Mouse (Mus musculus): Measurements from ENCODE around the gene Adamts12.

The Adamts12 gene

DNA sequence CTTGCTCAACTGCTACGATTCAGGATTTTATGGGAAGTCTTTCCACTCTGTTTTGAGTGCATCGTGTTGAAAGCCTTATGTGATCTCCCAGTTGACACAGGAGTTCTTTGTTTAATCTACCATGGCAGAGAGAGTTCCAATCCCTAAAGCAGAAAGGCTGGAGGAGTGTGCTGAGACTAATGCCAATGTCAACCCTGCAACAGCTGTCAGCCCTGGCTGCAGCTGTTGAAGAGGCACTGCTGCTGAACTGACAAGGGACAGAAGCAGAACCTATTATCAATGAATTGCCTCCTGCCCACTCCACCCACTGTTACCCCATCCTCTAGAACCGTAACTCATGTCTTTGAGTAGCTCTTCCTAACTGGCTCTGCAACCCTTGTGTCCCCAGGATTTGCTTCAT lies 101.3 kb downstream of the Adamts12 start:
- no peak for DNase-seq (ENCODE audit: low read depth)

DNA sequence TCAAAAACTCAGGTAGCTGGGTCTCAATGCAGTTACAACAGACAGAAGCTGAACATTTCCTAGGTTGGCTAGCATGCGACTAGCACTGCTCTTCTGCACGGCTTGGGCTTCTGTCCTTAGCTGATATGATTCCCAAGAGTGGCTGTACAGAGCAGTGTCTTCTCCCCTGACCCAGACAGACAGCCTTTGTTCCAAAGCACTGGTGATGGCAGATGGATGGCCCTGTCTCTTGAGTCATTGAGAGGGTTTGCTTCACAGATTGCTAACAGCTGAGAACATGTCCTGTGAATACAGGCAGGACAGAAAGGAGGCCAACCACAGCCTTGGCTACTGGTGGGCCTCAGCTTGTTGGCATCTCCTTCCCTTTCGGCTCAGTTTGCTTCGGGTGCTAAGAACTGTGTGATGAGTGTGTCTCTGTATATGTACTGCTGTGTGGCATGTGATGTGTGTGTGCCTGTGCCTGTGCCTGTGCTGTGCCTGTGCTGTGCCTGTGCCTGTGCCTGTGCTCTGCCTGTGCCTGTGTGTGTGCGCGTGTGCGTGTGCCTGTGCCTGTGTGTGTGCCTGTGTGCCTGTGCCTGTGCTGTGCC lies 109.4 kb downstream of the Adamts12 start:
- no peak for DNase-seq (ENCODE audit: low read depth)

DNA sequence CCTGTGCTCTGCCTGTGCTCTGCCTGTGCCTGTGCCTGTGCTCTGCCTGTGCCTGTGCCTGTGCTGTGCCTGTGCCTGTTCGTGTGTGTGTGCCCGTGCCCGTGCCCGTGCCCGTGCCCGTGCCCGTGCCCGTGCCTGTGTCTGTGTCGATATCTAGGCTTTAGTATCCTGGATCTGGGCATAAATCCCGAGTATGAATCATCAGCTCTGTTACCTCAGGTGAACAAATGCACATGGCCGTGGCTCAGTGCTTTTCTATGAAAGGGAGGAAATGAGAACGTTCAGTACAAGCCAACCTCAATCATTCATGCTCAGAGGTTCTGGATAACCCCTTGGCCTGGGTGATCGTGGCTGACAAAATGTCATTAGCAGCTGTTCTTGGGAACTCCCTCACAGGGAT lies 110.3 kb downstream of the Adamts12 start:
- no peak for DNase-seq (ENCODE audit: low read depth)

DNA sequence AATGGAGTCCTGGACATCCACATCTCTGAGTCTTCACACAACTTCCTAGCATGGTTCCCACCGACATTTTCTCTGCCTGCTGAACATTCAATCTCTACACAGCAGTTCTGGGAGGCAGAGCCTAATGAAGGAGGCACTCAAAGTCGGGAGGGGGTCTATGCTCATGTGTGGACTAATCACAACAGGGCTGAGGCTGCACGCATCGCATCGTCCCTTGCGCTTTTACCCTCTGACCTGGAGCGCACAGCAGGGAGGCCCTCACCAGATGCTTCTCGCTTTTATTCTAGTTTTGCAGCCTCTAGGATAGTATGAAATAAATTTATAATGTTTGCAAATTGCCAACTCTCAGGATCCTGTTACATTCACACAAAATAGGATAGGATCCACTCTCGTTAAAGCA lies 112.9 kb downstream of the Adamts12 start:
- no peak for DNase-seq (ENCODE audit: low read depth)

DNA sequence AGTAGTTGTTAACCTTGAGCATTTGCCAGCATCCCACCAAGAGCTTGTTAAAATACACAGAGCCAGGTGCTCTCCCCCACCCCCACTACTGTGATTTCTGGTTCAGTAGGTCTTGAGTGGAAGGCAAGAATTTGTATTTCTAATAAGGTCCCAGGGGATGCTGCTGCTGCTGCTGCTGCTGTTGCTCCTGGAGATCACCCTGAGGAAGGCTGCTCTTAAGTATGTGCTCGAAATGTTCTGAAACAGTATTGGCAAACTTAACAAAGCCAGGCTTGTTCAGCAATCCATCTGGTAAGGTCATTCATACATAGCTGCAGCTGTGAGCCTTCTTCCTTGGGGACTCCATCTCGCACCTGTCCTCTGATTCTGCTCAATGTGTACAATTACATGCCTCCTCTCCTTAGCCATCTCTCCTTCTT lies 115.2 kb downstream of the Adamts12 start:
- DNase-seq (ENCODE audit: low read depth): no peak

DNA sequence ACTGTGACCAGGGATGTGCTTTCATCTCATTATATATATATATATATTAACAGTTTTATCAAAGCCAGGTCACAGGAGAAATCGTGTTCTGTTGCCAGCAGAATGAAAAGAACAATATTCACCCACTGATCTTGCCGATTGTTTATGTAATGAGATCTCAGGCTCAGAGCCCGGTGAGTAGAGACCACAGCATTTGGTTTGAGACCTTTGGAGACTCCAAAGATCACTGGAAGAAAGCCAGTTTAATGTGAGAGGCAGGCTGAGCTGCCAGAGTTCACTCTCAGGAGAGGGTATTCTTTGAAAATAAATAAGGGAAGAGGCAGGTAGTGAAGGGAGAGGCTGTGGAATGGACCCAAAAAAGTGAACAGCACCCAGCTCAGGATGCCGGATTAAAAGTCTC lies 122.1 kb downstream of the Adamts12 start:
- no peak for DNase-seq (ENCODE audit: low read depth)

DNA sequence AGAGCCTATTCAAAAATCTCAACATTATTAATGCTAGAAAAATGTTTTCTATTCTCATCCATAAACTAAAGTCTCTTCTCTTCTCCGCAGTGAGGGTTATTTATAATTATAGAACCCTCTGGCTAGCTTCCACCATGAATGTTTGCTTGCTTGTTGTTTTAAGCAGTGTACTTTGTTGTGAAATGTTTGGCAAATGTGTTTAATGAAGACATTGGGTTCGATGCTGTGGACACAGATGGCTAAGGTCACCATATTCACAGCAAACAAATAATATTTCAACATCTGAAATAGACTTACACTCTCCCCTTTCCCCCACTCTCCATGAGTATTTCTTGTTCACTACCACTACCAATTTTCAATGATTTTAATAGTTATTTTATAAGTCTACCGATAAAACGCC lies 125.9 kb downstream of the Adamts12 start:
- DNase-seq (ENCODE audit: low read depth): no peak

DNA sequence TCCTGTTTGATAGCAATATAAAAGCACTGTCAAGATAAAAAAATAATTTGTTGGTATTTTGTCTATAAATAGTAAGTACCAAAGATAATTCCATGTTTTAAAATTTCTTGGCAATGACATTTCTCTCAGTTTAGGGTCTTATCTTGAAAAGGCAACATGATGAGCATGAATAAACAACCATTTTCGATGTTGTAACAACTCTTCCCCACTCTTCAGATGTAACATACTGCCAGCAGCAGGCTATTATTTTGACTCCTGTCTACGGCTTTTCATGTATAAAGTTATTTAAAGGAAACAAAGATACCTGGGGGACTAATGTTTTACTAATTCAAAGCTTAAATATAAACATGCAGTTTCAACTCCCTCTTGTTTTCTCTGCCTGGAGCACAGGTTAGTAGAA lies 128.2 kb downstream of the Adamts12 start:
- DNase-seq (ENCODE audit: low read depth): no peak

DNA sequence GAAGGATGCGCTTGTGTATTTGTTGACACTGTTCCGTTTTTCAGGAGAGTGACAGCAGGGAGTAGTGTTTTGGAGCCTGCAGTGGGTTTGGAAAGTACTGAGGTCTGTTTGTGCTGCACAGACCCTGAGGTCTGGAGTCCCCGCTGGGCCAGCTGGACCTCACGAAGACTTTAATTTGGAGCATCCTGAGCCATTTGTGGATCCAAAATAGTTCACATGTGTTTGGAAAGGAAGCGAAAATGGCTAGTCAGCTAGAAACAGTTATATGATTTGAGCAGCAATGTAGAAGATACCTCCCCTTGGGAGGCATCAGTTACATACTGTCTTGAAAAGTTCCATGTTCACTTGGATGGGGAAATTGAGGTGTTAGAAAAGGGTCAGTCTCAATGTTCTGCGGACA lies 132.5 kb downstream of the Adamts12 start:
- no peak for DNase-seq (ENCODE audit: low read depth)

DNA sequence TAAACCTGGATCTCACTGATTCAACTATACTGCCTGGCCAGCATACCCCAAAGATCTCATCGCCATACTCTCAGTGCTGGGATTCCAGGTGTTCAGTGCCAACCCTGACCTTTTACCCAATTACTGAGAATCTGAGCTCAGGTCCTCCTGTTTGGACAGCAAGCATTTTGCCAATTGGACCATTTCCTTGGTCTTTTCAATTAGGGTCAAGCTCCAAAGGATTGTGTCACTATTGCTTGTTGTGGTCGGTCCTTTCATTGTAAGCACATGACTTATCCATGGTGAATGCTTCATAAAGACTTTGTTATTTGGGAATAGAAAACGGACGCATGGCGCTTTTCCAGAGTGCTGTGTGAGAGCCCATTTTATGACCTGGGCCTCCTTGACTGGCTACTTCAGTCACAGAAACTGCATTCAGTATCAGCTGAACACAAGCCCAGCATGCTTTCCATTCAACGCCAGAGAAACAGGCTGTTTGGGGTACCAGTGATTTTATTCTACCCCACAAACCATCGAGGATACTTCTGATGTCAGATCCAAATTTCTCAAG lies 133.7 kb downstream of the Adamts12 start:
- no peak for DNase-seq (ENCODE audit: low read depth)

DNA sequence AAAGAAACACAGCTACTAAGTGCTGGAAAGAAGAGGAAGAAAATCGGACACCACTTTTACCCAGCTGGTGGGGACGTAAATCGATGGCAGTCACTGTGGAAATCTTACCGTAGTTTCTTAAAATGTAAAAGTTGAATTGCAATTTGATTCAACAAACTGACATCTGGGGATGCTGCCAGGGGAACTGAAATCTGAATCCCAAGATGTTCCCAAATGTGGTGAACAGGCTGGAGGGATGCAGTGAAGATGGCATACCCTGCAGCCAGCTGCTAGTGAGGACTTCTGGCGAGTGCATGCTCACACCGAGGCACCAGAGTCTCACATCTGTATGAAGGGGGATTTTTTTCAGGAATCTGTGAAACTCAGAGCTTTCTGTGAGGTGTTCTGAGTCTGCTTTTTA lies 138.5 kb downstream of the Adamts12 start:
- no peak for DNase-seq (ENCODE audit: low read depth)

DNA sequence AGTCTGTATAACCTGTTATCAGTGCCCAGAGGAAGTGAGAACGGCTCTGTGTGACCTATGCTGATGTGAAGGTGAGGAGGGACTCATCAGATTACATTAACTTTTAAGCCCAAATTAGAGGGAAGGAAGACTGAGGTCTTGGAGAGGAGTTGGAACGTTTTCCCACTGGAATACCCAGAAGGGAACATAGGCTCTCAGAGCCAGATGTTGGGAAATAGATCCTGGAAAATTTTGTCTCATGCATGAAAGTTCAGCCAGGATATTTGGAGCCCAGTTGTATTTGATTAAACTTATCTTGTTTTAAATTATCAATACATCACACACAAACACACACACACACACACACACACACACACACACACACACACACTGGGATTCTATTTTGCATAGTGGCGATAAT lies 140.3 kb downstream of the Adamts12 start:
- no peak for DNase-seq (ENCODE audit: low read depth)

DNA sequence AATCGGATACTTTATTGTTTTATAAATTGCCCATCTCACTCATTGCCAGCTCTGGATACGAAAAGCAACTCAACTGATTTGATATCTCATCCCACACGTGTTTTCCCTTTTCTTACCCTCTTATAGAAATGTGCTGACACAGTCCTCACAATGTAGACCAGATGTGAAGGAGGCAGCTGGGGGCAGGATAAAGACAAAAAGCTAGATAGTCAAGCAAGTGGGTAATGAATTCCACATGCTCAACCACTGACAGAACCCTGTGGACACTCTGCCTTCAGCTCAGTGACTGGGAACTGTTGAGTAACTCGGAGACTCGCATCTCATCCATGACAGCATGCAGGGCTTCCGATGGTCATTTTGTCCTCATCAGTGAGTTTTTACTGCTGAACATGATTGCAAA lies 146.4 kb downstream of the Adamts12 start:
- no peak for DNase-seq (ENCODE audit: low read depth)

DNA sequence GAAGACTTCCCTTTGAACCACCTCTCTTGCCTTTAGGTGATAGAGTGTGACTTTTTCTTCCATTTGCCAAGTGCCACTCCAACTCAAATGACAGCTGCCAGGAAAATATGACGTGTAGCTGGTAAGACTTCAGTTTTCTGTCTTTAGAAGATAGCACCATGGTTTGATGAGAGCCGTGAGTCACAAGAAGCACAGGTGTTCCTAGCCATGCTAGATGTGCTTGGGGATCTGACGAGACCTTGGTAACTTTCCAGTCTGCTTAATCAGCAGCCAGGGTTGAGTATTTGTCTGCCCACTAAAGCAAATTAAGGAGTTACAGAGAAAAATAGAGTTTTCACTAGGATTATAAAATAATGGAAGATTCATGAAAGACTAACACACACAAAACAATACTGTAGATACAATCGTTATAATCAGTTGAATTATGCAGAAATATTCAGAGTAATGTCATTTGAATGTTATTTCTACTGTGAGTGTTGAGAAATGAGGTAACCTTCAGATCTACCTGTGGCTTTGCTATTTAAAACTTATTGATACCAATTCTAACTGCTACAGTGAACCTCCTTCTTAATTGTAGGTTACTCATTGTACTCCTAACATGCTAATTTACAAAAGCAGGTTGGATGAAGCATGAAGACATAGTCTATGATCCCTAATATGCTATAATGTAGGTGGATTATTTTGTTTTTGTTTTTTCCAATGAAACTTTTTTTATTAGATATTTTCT lies 169.5 kb downstream of the Adamts12 start:
- DNase-seq (ENCODE audit: low read depth): no peak

DNA sequence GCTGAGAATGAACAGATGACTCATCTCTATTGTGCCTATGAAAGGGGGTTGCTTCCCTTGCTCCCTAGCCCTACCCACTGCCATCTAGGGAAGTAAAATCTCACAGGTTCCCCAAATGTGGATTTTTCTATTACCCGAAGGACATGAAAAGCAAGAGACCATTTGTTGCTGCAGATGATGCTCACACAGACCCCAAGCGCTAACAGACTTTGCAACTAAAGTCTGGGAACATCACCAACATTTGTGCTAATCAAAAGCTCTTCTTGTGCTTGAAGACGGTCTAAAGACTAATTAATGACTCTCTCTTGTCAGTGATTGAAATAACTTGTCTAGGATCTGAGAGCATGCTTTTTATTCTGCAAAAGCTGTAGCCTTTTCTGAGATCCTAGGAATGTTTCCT lies 175.8 kb downstream of the Adamts12 start:
- peak; percentile 2 for DNase-seq (ENCODE audit: low read depth)

DNA sequence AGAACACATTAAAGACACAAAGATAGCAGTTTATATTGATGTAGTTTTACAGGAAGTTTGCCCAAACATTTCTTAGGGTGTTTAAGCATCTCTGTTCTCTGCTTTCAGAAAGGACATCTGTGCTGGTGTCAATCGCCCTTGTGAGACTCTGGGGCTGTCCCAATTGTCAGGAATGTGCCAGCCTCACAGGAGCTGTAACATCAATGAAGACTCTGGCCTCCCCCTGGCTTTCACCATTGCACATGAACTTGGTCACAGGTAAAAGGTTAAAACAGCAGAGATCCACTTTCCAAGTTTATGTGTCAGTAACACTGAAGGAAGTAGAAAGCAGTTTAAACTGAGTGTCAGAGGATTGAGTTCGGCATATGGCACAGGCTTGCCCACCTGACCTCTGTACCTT lies 176.7 kb downstream of the Adamts12 start:
- no peak for DNase-seq (ENCODE audit: low read depth)

DNA sequence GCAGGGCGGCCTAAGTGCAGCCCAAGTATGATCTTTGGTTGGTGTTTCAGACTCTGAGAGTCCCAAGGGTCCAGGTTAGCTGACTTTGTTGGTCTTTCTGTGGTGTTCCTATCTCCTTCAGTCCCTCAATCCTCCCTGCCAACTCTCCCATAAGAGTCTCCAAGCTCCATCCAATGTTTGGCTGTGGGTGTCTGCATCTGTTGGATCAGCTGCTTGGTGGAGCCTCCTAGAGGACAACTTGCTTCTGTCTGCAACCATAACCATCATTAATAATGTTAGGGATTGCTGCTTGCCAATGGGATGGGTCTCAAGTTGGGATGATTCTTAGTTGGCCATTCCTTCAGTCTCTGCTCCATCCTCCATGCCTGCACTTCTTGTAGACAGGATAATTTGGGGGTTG lies 181.8 kb downstream of the Adamts12 start:
- no peak for DNase-seq (ENCODE audit: low read depth)

DNA sequence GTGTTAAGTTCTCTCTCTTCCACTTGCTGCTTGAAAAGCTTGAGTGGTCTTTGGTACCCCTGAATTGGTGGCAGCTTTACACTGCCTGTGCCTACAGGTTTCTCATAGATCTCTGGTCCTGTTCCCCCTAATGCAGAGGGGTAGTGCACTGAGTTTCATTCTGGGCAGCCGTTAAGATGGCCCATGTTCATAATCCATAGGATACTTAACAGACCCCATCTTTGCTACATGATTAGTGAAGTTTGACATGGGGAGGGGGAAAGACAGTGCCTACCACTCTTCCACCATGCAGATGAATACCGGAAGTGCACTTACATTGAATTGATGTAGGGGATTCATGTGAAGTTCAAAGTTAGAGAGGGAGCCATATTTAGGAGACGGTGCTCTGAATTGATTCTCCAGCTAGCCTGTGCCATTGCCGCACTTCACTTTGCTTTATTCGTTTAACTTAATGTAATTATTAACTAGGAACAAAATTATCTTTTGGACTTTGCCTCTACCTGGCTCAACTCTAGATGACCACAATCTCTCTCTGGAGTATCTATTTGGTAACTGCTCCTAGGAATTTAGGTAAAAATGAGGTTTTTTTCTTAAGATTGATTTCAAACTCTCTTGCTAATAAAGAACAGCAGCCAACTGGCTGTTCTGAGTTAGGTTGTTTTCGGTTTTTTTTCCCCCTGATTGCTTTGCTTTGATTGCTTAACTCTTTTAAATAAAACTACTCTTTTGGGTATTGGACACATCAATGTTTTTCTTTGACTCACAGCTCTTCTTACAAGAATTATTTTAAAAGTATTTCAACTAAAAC lies 214.9 kb downstream of the Adamts12 start:
- no peak for DNase-seq (ENCODE audit: low read depth)

DNA sequence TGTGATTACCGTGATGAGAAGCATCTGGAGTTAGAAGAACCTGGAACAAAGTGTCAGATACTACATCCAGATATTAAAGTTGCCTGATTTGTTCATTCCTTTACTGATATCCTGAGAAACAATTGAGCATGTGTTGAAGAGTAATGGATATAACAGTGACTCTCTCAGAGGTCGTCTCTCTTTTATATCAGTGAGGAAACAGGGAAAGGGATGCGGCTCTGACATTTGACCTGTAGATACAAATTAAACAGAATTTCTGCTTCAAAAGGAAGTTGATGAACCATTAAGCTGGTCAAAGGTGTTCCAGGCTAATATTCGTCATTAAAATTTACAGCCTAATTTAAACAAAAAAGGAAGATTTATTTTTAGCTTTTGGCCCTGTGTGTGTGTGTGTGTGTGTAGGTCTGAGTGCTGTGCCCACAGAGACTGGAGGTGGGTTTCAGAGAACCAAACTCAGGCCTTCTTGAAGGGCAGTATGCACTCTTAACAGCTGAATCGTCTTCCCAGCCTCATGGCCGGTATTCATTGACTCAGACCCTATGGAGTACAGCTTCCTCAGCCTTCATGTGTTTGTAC lies 216.2 kb downstream of the Adamts12 start:
- DNase-seq (ENCODE audit: low read depth): no peak

DNA sequence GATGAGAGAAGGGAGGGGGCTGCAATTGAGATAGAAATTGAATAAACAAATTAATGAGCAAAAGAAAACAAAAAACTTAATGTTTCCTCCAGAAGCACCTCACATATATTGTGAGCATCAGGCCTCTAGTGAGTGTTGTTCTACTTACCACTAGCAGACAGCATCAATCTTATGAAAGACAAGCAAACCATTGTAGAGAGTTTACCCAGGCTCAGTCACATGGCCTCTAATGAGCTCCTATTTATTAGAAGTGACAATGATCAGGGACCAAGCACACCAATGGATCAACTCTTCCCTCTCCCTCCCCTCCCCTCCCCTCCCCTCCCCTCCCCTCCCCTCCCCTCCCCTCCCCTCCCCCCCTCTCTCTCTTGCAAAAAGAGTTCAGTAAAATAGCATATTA lies 218.6 kb downstream of the Adamts12 start:
- DNase-seq (ENCODE audit: low read depth): no peak

DNA sequence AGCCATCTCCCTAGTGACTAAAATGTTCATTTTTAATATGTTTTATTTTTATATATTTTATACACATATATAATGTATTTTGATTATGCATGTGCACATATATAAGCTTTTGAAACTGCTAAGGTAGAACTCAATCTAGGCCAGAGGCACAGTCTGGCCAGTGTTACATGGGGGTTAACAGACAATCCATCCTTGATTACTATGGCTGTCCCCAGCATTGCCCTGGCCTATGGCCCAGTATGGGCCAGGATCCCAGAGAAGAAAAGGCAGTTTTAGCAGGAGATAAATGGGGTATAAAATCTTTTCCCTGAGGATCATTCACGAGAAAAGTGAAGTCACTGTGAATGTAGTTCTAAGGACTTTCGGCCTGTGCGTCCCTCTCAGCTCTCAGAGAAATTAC lies 223.2 kb downstream of the Adamts12 start:
- no peak for DNase-seq (ENCODE audit: low read depth)

DNA sequence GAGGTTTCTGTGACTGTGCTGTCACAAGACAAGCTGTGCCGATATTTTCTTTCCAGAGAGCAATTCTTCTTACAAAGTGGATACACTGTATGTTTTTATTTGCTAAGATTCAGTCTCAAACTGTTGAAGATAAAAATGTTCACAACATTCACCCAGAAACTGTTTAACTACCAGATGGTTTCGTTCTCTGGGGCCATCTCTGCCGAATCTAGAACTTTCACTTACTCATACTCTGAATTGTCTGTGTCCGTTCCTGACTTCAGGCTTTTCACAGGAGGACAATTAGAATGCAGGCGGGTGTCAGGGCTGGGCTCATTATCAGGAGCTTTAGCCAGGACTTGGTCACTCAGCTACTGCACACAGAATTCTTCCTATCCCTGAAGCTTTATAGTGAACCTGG lies 227.7 kb downstream of the Adamts12 start:
- DNase-seq (ENCODE audit: low read depth): no peak

DNA sequence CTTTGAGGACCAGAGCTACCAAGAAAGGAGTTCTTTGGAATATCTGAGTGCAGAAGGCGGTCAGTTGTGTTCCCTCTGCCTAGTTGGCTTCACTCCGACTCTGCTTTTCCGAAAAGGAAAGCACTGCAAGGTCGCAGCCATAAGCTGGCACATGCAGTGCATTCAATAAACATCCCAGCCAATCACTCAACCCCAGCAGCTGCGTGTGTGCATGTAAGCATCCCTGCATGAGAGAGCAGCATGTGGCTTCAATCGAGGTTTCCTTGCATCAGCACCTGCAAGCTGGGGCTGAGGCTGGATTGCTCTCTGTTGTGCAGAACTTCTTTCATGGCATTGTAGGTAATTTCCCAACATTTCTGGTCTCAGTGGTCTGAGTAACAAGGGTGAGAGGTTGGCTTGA lies 230.4 kb downstream of the Adamts12 start:
- no peak for DNase-seq (ENCODE audit: low read depth)

Measured in 416B (cell line).